Mouse (Mus musculus) neutrophil, adult 5-6 weeks (primary cell): ENCODE data around the gene Hspa14. TPM values are rescaled to one million over a fixed set of nuclear protein-coding genes. Genes with fewer than 3 reads are reported as not detected.

Experiments
- ATAC-seq: fragments of 151-379, 151-347 bp; 2 replicates; pipeline ENCODE4 v1.8.0; 2017; ENCODE audit warnings: mild to moderate bottlenecking, moderate TSS enrichment; ENCODE audit not compliant: insufficient number of reproducible peaks, poor library complexity, low FRiP score, severe bottlenecking; ENCODE audit errors: extremely low read depth
- total RNA-seq: library from RNA; stranded (forward); fragments of 200-1000 nt; gene quantifications from 2 replicates; pipeline ENCODE4 v1.2.3, GENCODE M21; 2017

The Hspa14 gene
- total RNA-seq, 1 experiment from 2014 or later = 108 TPM

- no peak for ATAC-seq
Observed at GRCm38 (mm10) chr2:3445984-3446383, 66.6 kb downstream of the Hspa14 start.

- ATAC-seq = no peak
Observed at GRCm38 (mm10) chr2:3444206-3444605, 68.4 kb downstream of the Hspa14 start.

Other genes with a start within 250 kb of the Hspa14 start
- 19.7 and 23.6 TPM in 2 replicates for gene Nmt2, start 228.6 kb downstream of the Hspa14 start, total RNA-seq
- 4.1 and 4.2 TPM in 2 replicates for gene Rpp38, start 180.2 kb downstream of the Hspa14 start, total RNA-seq
- not detected in 2 replicates for gene Acbd7, start 176.6 kb downstream of the Hspa14 start, total RNA-seq
- gene Olah, start 115.6 kb downstream of the Hspa14 start, total RNA-seq = not detected in 2 replicates
- gene Meig1, start 90.2 kb downstream of the Hspa14 start, total RNA-seq = 2.0 and 4.1 TPM in 2 replicates
- gene Dclre1c, start 88.7 kb downstream of the Hspa14 start, total RNA-seq = 50.7 and 51.4 TPM in 2 replicates
- 0.47 and 1.4 TPM in 2 replicates for gene Suv39h2, start 37.8 kb downstream of the Hspa14 start, total RNA-seq
- 11.3 and 16.1 TPM in 2 replicates for gene Gm45902, start within 50 bp of the Hspa14 start, total RNA-seq
- gene Cdnf, start 216 bp upstream of the Hspa14 start, total RNA-seq = 0.98 and 1.3 TPM in 2 replicates
- 425 and 533 TPM in 2 replicates for gene Fam107b, start 57.7 kb upstream of the Hspa14 start, total RNA-seq